Mouse (Mus musculus): ENCODE measurements around the gene Btaf1.
A peak's percentile ranks its signal among the peaks of the same experiment; 100 is the strongest.
"Not testable (repeated sequence)": the region's sequence is repeated elsewhere in the genome, so short reads cannot be mapped to it uniquely, and the experiment has no call there.

Btaf1 gene

DNA sequence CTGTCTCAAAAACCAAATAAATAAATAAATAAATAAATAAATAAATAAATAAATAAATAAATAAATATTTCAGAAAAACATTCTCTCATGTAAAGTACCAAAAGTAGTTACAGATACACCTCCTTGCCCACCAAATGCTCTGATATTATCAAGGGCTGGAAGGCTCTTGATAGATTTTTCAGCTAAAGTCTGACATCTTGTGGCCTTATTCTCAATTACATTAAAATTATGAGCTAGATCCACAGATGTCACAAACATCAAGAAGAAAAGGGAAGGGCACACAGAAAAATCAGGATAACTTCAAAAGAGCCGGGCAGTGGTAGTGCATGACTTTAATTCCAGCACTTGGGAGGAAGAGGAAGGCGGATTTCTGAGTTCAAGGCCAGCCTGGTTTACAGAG is 3.9 kb upstream of the Btaf1 start:
- DNase-seq (ENCODE audit: low read depth in 1 of 2, low spot score in 2 of 2) = no peak

DNA sequence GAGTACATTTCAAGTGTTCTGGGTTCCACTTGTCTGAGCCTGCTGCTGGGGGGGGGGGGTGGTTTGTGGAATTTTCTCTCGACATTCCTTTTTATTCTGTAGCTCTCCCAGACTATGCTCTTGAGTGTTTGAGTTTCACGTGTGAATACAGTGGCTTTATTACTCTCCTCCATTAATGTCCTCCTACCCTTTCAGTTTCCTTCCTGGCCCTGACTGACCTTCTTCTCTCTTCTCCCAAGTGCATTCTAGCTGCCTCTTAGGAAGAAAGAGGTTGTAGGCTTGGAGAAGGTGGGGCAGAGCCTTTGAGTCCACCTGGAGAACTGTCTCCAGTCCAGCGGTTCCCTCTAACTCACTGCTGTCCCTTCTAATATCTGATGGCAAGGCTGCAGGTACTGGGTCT is 2.9 kb upstream of the Btaf1 start:
- DNase-seq (ENCODE audit: low read depth in 1 of 2, low spot score in 2 of 2) = no peak

DNA sequence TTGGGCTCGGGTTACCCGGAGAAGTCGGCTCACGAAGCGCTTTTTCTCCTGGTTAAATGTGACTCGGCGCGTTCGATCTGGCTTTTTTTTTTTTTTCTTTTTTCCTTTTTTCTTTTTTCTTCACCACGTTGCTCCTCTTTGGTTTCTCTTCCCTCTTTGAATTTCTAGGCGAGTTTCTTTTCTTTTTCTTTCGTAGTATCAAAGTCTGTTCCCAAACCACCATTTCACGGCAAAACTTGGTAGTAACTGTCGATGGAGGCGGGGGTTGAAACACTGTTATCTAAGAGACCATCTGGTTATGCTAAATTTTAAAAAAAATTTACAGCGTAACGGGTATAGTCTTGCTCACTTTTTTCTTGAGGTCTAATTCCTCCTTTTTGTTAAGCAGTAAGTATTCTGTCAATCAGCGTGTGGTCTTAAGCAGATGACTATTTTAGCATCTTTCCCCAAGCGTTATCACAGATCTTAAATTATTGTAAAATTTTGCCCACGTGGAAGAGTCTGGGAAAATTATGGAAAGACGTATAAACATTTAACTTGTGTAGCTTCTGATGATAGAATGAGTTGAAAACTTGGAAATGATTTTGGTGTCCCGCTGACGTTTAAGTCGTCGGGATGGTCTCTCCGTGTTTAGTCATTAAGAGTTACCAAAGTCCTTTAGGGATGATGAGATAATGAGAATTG is 816 bp downstream of the Btaf1 start:
- no peak for DNase-seq (ENCODE audit: low read depth in 1 of 2, low spot score in 2 of 2)

GRCm38 (mm10) chr19:36927800-36928361 is 2.0 kb downstream of the Btaf1 start:
- DNase-seq (ENCODE audit: low read depth in 1 of 2, low spot score in 2 of 2) = no peak

GRCm38 (mm10) chr19:36929816-36930215 is 3.9 kb downstream of the Btaf1 start:
- no peak for DNase-seq (ENCODE audit: low read depth in 1 of 2, low spot score in 2 of 2)

DNA sequence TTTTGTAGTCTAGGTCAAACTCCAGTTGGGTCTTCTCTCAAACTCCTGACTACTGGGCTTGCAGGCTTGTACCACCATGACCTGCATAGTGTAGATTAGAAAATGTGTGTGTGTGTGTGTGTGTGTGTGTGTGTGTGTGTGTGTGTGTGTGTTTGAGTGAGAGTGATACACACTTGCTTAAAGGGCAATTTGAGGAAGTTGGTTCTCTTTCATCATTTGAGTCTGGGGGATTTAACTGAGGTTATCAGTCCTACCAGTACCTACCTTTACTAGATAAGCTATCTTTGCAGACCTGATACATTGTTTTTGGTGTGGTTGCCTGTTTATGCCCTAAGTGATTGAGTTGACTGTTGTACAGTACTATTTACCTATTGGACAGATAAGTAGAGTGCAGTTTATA is 6.2 kb downstream of the Btaf1 start:
- no peak for DNase-seq (ENCODE audit: low read depth in 1 of 2, low spot score in 2 of 2)

- no peak for DNase-seq (ENCODE audit: low read depth in 1 of 2, low spot score in 2 of 2)
Observed at GRCm38 (mm10) chr19:36932613-36933012, 6.7 kb downstream of the Btaf1 start.

GRCm38 (mm10) chr19:36936285-36936684 is 10.4 kb downstream of the Btaf1 start:
- no peak for DNase-seq (ENCODE audit: low read depth in 1 of 2, low spot score in 2 of 2)

GRCm38 (mm10) chr19:36938008-36938407 is 12.1 kb downstream of the Btaf1 start:
- DNase-seq (ENCODE audit: low read depth in 1 of 2, low spot score in 2 of 2) = no peak

- no peak for DNase-seq (ENCODE audit: low read depth in 1 of 2, low spot score in 2 of 2)
Observed at GRCm38 (mm10) chr19:36940064-36940463, 14.2 kb downstream of the Btaf1 start.

GRCm38 (mm10) chr19:36953637-36954206 is 27.8 kb downstream of the Btaf1 start:
- no peak for DNase-seq (ENCODE audit: low read depth in 1 of 2, low spot score in 2 of 2)

- DNase-seq (ENCODE audit: low read depth in 1 of 2, low spot score in 2 of 2) = no peak
Observed at GRCm38 (mm10) chr19:36958331-36958730, 32.5 kb downstream of the Btaf1 start.

GRCm38 (mm10) chr19:36961320-36961719 is 35.4 kb downstream of the Btaf1 start:
- no peak for DNase-seq (ENCODE audit: low read depth in 1 of 2, low spot score in 2 of 2)

DNA sequence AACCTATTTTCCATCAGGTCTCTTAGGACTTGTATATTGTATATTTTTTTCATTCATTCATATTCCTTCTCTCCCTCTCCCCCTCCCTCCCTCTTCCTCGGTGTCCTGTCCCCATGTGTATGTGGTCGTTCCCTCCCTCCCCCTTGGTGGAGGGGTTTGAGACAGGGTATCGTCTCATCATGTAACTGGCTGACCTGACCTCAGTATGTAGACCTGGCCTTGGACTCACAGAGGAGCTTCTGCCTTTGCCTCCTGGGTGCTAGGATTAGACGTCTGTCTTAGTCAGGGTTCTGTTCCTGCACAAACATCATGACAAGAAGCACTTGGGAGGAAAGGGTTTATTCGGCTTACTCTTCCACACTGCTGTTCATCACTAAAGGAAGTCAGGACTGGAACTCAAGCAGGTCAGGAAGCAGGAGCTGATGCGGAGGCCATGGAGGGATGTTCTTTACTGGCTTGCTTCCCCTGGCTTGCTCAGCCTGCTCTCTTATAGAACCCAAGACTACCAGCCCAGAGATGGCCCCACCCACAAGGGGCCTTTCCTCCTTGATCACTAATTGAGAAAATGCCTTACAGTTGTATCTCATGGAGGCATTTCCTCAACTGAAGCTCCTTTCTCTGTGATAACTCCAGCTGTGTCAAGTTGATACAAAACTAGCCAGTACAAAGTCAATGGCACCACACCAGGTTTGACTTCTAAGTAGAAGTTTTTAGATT is 36.8 kb downstream of the Btaf1 start:
- DNase-seq (ENCODE audit: low read depth in 1 of 2, low spot score in 2 of 2) = not testable (repeated sequence)

GRCm38 (mm10) chr19:37004557-37004956 is 78.7 kb downstream of the Btaf1 start:
- no peak for DNase-seq (ENCODE audit: low read depth in 1 of 2, low spot score in 2 of 2)

- DNase-seq (ENCODE audit: low read depth in 1 of 2, low spot score in 2 of 2) = no peak
Observed at GRCm38 (mm10) chr19:37009878-37010281, 84.0 kb downstream of the Btaf1 start.

- DNase-seq (ENCODE audit: low read depth in 1 of 2, low spot score in 2 of 2) = no peak
Observed at GRCm38 (mm10) chr19:37013461-37013860, 87.6 kb downstream of the Btaf1 start.

- DNase-seq (ENCODE audit: low read depth in 1 of 2, low spot score in 2 of 2) = no peak
Observed at GRCm38 (mm10) chr19:37014173-37014939, 88.5 kb downstream of the Btaf1 start.

DNA sequence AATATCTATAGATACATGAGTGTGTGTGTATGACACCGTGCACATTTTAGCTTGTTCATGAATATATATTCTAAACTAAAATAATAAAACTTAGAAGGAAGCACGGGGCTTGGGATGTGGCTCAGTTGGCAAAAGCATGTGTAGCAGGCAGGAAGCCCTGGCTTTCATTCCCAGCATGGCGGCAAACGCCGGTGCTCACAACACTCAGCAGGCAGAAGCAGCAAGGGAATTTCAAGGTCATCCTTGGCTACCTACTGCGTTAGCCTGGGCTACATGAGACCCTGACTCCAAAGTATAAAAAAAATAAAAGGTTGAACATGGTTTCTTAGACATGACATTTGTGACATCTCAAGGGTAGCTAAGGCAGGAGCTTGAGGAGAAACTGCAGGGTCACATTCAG is 91.0 kb downstream of the Btaf1 start:
- no peak for DNase-seq (ENCODE audit: low read depth in 1 of 2, low spot score in 2 of 2)

- peak in 1 of 2 experiments; percentile 9 for DNase-seq (ENCODE audit: low read depth in 1 of 2, low spot score in 2 of 2)
Observed at GRCm38 (mm10) chr19:37018411-37018810, 92.5 kb downstream of the Btaf1 start.

DNA sequence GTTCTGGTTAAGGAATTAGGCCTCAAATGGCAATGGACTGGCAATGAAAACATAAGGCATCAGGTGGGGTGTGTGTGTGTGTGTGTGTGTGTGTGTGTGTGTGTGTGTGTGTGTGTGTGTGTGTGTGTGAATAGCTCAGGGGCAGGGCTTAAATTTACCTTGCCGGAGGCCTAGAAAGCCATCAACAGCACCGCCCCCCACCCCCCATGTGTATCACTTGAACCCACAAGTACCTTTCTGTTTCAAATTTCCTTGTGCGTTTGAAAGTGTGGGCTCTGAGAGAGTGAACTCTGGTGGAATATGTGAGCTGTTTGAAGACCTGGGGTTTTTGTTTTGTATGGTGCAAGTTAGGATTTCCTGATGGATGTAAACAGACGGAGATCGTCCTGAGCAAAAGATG is 93.1 kb downstream of the Btaf1 start:
- DNase-seq (ENCODE audit: low read depth in 1 of 2, low spot score in 2 of 2) = no peak
